Mouse (Mus musculus): ENCODE measurements around the gene Cdr2. TPM values are rescaled to one million over a fixed set of nuclear protein-coding genes. Genes with fewer than 3 reads are reported as not detected.

Gene Cdr2
- 0.72 and 1.8 TPM in 2 replicates for polyA plus RNA-seq (2021; fragmentation: Nextera tagmentation)
- long read RNA-seq, experiment 1, partial matches to known transcripts, result 1 of 3 reads
- long read RNA-seq, experiment 1, other reads (novel, unspliced or antisense), result 2 of 3 reads
- long read RNA-seq, experiment 2, partial matches to known transcripts, result 0 of 3 reads
- long read RNA-seq, experiment 2, other reads (novel, unspliced or antisense), result 0 of 3 reads

DNA sequence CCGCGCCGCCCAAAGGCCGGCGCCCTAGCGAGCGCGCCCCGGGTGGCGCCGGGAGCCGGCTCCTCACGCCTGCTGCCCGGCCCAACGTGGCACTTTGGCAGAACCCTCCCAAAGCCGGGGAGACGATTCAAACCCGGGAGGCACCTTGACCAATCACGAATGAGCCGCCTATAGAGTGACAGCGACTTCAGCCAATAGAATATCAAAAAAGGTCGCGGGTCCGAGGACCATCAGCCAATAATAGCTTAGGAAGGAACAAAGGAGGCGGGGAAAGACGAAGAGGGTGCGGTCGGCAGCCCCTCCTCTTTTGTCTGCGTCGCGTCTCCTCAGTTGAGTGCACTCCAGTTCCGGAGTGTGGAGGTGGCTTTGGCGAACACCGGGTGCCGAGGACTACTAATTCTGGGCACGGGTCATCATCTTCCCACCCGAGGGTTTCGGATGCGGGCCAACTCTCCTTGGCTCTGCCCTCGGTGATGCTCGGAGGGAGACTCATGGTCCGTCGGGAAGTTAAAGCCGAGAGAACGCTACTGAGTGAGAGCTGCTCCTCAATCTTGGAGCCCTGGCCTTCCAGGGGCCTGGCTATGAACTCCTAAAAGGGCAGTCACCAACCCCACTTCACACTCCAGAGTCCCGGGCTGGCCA lies at the start of gene Cdr2, which contains the start of gene Mfsd13b:
Gene Cdr2, minus strand, starts transcription at position 113 of the 642 bp plus-strand sequence.
Gene Mfsd13b, plus strand, starts transcription at position 310 of the 642 bp plus-strand sequence.

DNA sequence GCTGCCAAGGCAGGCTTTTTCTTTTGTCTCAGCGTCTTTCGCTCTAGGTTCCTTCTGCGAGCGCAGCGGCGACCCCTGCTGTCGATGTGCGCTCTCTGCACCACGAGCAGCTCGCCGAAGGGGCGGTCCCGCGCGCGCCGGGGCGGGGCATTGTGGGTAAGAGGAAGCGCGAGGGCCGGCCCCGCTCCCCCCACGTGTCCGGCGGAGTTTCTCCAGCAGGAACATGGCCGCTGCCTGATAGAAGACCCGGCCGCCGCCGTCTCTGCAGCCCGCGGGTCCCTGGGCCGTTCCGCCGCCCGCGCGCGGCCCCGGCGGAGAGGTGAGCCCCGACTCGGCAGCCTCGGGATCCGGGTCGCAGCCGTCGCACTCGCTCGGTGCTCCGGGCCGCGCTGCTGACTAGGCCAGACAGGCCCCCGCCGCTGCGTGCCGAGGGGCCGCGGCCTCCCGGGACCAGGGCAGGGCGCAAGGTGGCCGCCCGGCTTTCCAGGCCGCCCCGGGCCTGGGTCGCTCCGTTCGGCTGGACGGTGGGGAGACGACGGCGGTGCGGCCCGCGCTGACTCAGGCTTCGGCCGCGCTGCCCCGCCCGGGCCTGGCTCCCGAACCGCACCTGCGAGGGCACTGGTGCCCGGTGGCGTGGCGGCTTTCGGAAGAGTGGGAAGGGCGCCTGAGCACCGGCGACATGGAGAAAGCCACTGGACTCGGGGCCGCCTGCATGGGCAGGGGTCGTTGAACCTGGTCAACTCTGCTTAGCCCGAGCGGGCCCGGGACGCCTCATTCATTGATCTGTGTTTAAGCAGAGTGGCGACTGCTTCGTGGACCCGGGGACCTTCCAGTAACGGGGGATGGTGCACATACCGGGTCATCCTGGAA lies 64.3 kb downstream of the Cdr2 start, which contains the start of gene Polr3e:
Gene Polr3e, plus strand, starts transcription at position 153 of the 870 bp plus-strand sequence.

Other genes starting within 250 kb of the Cdr2 start
- 3.2 and 3.6 TPM in 2 replicates for gene Vwa3a, start 243.0 kb downstream of the Cdr2 start, polyA plus RNA-seq (2021; fragmentation: Nextera tagmentation)
- not detected in 2 replicates for gene Gm5737, start 169.9 kb downstream of the Cdr2 start, polyA plus RNA-seq (2021; fragmentation: Nextera tagmentation)
- 6.8 and 7.3 TPM in 2 replicates for gene Eef2k, start 139.5 kb downstream of the Cdr2 start, polyA plus RNA-seq (2021; fragmentation: Nextera tagmentation)
- 12.0 and 12.6 TPM in 2 replicates for gene Polr3e, start 64.6 kb downstream of the Cdr2 start, polyA plus RNA-seq (2021; fragmentation: Nextera tagmentation)
- 1.8 and 3.3 TPM in 2 replicates for gene Mfsd13b, start 197 bp upstream of the Cdr2 start, polyA plus RNA-seq (2021; fragmentation: Nextera tagmentation)
- gene Mettl9, start 52.1 kb upstream of the Cdr2 start, polyA plus RNA-seq (2021; fragmentation: Nextera tagmentation), result 77.7 and 80.9 TPM in 2 replicates
- 0.52 and 0.68 TPM in 2 replicates for gene Igsf6, start 92.3 kb upstream of the Cdr2 start, polyA plus RNA-seq (2021; fragmentation: Nextera tagmentation)
- gene Otoa, start 99.3 kb upstream of the Cdr2 start, polyA plus RNA-seq (2021; fragmentation: Nextera tagmentation), result 0.05 and 0.06 TPM in 2 replicates